Mouse (Mus musculus) hematopoietic stem cell, adult 5-6 weeks (primary cell): ENCODE results near the gene 5730455P16Rik. TPM values are rescaled to one million over a fixed set of nuclear protein-coding genes. Genes with fewer than 3 reads are reported as not detected.
"Not testable (repeated sequence)": the region's sequence is repeated elsewhere in the genome, so short reads cannot be mapped to it uniquely, and the experiment has no call there.

Source experiments
- ATAC-seq, 2 experiments: fragments of 125-278 bp in 1 of 2; replicated peaks in 1 of 2; 2 replicates each; pipeline ENCODE4 v1.8.0; 2016 to 2017; ENCODE audit warnings: inconsistent platforms in 2 of 2, mild to moderate bottlenecking in 2 of 2, moderate number of reproducible peaks in 2 of 2, low read depth in 1 of 2, moderate TSS enrichment in 1 of 2; ENCODE audit not compliant: low FRiP score in 2 of 2, poor library complexity in 2 of 2, severe bottlenecking in 2 of 2, insufficient read depth in 1 of 2, low TSS enrichment in 1 of 2
- total RNA-seq: library from RNA; stranded (forward); fragments of 172-1452, 232-1000 nt; gene quantifications from 2 replicates; pipeline ENCODE4 v1.2.3, GENCODE M21; 2017

The 5730455P16Rik gene
- total RNA-seq, 1 experiment from 2014 or later: 15.4 TPM

GRCm38 (mm10) chr11:80384461-80384860, 6.6 kb upstream of the 5730455P16Rik start:
- ATAC-seq: no peak

- peak in 1 of 2 experiments; percentile 20; a peak in 2 of 4 replicates for ATAC-seq
These were observed 5.8 kb upstream of the 5730455P16Rik start for GRCm38 (mm10) chr11:80383626-80384046.

GRCm38 (mm10) chr11:80383019-80383625, 5.3 kb upstream of the 5730455P16Rik start, which contains the start of gene Zfp207:
Gene Zfp207, plus strand, starts transcription at chr11:80383279.
- peak; percentile 96 to 98 for ATAC-seq

- ATAC-seq: peak; percentile 29 to 35
These were observed 4.8 kb upstream of the 5730455P16Rik start for GRCm38 (mm10) chr11:80382626-80383018.

- not testable (repeated sequence) for ATAC-seq
These were observed 1.4 kb upstream of the 5730455P16Rik start for GRCm38 (mm10) chr11:80379184-80379583.

- ATAC-seq: not testable (repeated sequence)
These were observed 726 bp upstream of the 5730455P16Rik start for GRCm38 (mm10) chr11:80378452-80379068.

GRCm38 (mm10) chr11:80376651-80377050, 1.2 kb downstream of the 5730455P16Rik start:
- no peak for ATAC-seq

- no peak for ATAC-seq
These were observed 8.9 kb downstream of the 5730455P16Rik start for GRCm38 (mm10) chr11:80368949-80369348.

- ATAC-seq: peak; percentile 55 to 75; a peak in 3 of 4 replicates
These were observed 23.0 kb downstream of the 5730455P16Rik start for GRCm38 (mm10) chr11:80354832-80355231.

- peak; percentile 72 to 83 for ATAC-seq
These were observed 25.9 kb downstream of the 5730455P16Rik start for GRCm38 (mm10) chr11:80351832-80352430.

GRCm38 (mm10) chr11:80342482-80342881, 35.4 kb downstream of the 5730455P16Rik start:
- no peak for ATAC-seq

- ATAC-seq: peak in 1 of 2 experiments; percentile 45; a peak in 2 of 4 replicates
These were observed 41.5 kb downstream of the 5730455P16Rik start for GRCm38 (mm10) chr11:80336351-80336730.

- no peak for ATAC-seq
These were observed 42.1 kb downstream of the 5730455P16Rik start for GRCm38 (mm10) chr11:80335609-80336350.

GRCm38 (mm10) chr11:80332709-80333400, 45.0 kb downstream of the 5730455P16Rik start:
- ATAC-seq: no peak

GRCm38 (mm10) chr11:80324636-80325035, 53.2 kb downstream of the 5730455P16Rik start:
- no peak for ATAC-seq

GRCm38 (mm10) chr11:80323255-80323654, 54.6 kb downstream of the 5730455P16Rik start:
- ATAC-seq: peak; percentile 89 to 92
